Mouse (Mus musculus): ENCODE measurements at regions not wholly inside any gene's neighbourhood (a gene's known extent, or its start where the extent isn't known, plus 50 kb on each side); places are given as distances from the start of the nearest gene placed in this dataset.

- peak in 1 of 2 experiments; percentile 39 for DNase-seq (ENCODE audit: inconsistent age in 2 of 2, low spot score in 1 of 2)
These were observed 114.8 kb downstream of the Pcsk1 start for GRCm38 (mm10) chr13:75204417-75204816.

- no peak for DNase-seq (ENCODE audit: inconsistent age in 2 of 2, low spot score in 1 of 2)
These were observed 134.3 kb downstream of the Pcsk1 start for GRCm38 (mm10) chr13:75223944-75224343.

- no peak for DNase-seq (ENCODE audit: inconsistent age in 2 of 2, low spot score in 1 of 2)
These were observed 136.1 kb downstream of the Pcsk1 start for GRCm38 (mm10) chr13:75225581-75226297.

- peak; percentile 50 to 88 for DNase-seq (ENCODE audit: inconsistent age in 2 of 2, low spot score in 1 of 2)
These were observed 138.1 kb downstream of the Pcsk1 start for GRCm38 (mm10) chr13:75227616-75228277.

GRCm38 (mm10) chr13:75236424-75236823 lies 146.8 kb downstream of the Pcsk1 start:
- peak in 1 of 2 experiments; percentile 12 for DNase-seq (ENCODE audit: inconsistent age in 2 of 2, low spot score in 1 of 2)
